Mouse (Mus musculus) heart, adult 8-10 months (tissue): ENCODE data around the gene Nkx1-1. TPM values are rescaled to one million over a fixed set of nuclear protein-coding genes. Genes with fewer than 3 reads are reported as not detected.

Experiments used
- DNase-seq: peaks from one replicate; pipeline ENCODE4 v3.0.0; 2022; ENCODE audit warnings: low spot score
- total RNA-seq, 4 experiments: library from RNA; stranded (reverse); gene quantifications; 2 replicates each; pipeline ENCODE4 v1.2.4; 2022

Gene Nkx1-1
- total RNA-seq, 4 experiments from 2014 or later, result not detected

DNA sequence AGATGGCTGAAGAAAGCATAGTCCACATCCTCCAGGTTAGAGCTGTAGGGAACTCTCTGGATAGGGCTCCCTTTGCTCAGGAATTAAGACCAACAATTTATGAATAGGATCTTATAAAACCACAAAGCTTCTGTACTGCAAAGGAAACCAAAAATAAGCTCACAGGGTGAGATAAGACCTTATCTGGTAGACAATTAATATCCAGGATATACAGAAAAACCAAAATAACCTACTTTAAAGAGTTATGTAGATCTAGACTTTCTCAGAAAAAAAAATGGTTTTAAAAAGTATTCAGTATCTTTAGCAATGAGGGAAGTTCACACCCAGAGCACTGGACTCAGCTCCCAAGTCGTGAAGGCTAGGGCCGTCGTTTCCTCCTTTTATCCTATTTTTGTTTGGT, 13.5 kb downstream of the Nkx1-1 start:
- DNase-seq, result no peak

DNA sequence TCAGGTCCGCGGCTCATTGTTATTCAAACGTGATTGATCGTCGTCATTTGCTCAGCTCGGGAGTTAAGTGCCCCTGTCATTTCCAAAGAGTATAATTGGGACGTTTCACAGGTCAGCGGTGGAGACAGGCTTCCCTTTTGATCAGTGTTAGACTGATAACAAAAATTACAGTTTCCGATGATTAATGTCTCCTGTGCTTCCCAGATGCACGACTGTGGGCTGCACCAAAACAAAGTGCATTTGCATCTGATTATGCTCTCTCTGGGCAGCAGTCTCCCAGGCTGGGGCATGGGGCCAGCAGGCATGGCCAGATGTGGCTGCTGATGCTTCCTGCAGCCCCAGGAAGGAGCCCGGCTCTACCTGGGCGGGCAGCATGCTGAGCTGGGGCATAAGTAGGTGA, 33.0 kb downstream of the Nkx1-1 start:
- no peak for DNase-seq

DNA sequence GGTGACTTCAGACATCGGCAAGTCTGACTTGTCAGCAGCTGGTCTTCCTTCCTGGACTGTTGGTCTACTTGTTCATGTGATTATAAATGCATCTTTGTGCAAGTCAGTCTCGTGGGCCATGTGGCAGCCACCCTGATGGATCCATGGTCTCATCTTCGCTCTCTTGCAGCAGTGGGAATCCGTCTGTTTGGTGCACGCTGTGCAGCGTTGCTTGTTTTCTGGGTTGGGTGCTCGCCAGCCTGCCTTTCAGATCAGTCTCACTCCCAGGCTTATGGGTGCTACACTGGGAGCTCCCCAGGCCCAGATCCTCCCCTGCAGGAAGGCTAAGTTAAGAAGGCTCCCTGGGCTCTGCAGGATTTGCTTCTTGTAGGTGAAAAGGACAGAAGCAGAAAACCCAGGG, 36.9 kb downstream of the Nkx1-1 start:
- no peak for DNase-seq

DNA sequence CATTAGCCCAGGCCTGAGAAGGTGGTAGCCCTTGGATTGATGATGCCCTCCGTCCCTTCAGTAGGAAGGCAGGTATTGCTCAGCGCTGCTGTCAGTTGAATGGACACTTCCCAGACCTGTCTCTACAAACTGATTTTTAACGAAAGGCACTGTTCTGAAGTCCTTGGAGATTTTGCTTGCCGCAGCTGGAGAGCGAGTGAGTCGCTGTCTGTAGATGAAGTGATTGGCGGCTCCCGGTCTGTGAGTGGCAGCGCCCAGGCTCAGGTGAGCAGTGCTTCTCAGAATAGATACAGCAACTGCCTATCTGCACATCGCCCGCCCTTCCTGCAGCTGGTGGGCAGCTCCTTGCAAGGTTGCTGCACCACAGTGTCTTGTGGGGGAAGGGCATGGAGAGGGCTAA, 38.1 kb downstream of the Nkx1-1 start:
- DNase-seq, result no peak

DNA sequence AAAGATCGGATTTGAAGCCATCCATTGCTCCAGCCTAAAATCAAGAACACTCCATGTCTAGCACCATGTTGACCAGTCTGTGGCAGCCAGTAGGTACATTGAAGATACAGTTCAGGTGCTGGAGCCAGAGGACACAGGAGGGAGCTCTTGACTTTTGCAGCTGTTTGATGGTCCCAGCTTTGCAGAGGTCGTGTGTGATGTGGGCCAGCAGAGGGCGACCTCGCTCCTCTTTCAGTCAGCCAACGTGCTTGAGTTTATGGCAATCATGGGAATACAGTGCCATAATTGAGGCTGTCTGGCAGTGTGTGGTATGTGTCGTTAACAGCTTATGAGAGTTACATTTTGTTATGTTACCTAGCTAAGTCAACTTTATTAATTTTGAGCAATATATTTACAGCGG, 40.0 kb downstream of the Nkx1-1 start:
- DNase-seq, result peak; percentile 74

DNA sequence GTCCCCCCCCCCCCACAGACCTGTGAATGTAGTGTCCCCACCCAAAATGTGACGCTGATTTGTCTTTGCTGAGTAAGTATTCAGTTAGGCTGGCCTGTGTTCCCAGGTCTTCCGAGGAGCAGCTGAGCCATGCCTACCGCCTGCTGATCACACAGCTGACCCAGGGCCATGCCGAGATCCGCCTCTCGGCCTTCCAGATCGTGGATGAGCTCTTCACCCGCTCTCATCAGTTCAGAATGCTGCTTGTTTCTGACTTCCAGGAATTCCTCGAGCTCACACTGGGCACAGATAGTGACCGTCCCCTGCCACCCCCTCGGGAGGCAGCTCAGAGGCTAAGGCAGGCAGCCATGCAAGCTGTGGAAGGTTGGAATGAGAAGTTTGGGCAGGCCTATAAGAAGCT, 46.2 kb downstream of the Nkx1-1 start:
- DNase-seq, result no peak

Other genes starting within 250 kb of the Nkx1-1 start
- gene Spon2, start 215.5 kb downstream of the Nkx1-1 start, total RNA-seq, result 1 to 10 TPM; 1.0 to 3.4 (median 1.4) TPM
- gene Ctbp1, start 159.0 kb downstream of the Nkx1-1 start, total RNA-seq, result 100 to 1,000 TPM; 213 to 238 (median 226) TPM
- 10 to 100 TPM; 82.1 to 97.8 (median 88.0) TPM for gene Maea, start 98.5 kb downstream of the Nkx1-1 start, total RNA-seq
- 1 to 10 TPM; 2.6 to 4.6 (median 3.8) TPM for gene Uvssa, start 55.4 kb downstream of the Nkx1-1 start, total RNA-seq
- 10 to 100 TPM; 24.0 to 30.9 (median 28.1) TPM for gene Fam53a, start 195.7 kb upstream of the Nkx1-1 start, total RNA-seq
- gene Gm9903, start 195.9 kb upstream of the Nkx1-1 start, total RNA-seq, result 1 to 10 TPM in 2 of 4 experiments, under 1 TPM in 2; 0.87 to 1.1 (median 1.0) TPM
- gene Slbp, start 218.6 kb upstream of the Nkx1-1 start, total RNA-seq, result 10 to 100 TPM in 2 of 4 experiments, 1 to 10 TPM in 2; 8.8 to 12.0 (median 10.6) TPM
- 1 to 10 TPM; 1.6 to 3.1 (median 2.1) TPM for gene Tacc3, start 224.2 kb upstream of the Nkx1-1 start, total RNA-seq
- gene Tmem129, start 224.4 kb upstream of the Nkx1-1 start, total RNA-seq, result 10 to 100 TPM; 20.4 to 22.2 (median 21.9) TPM